Mouse (Mus musculus) forebrain, embryonic 10.5 days (tissue): ENCODE measurements around the gene Msrb3. TPM values are rescaled to one million over a fixed set of nuclear protein-coding genes. Genes with fewer than 3 reads are reported as not detected.

Source experiments
- DNase-seq: peaks from one replicate; pipeline ENCODE4 v3.0.0-alpha.2; 2017; ENCODE audit warnings: low spot score; ENCODE audit errors: extremely low spot score
- H3K27ac ChIP-seq: fragments of 300-500 bp; sonication (generic); 2 replicates; pipeline ENCODE4 v1.5.1; 2016; ENCODE audit warnings: mild to moderate bottlenecking
- H3K27me3 ChIP-seq: fragments of 300-500 bp; sonication (generic); 2 replicates; pipeline ENCODE4 v1.6.1; 2016; ENCODE audit warnings: mild to moderate bottlenecking; ENCODE audit not compliant: poor library complexity, severe bottlenecking
- H3K36me3 ChIP-seq: fragments of 300-500 bp; sonication (generic); replicated peaks from 2 replicates; pipeline ENCODE4 v1.6.1; 2016; ENCODE audit warnings: mild to moderate bottlenecking, moderate library complexity
- H3K4me1 ChIP-seq: fragments of 300-500 bp; sonication (generic); 2 replicates; pipeline ENCODE4 v1.6.1; 2016
- H3K4me3 ChIP-seq: fragments of 300-500 bp; sonication (generic); 2 replicates; pipeline ENCODE4 v1.5.1; 2016; ENCODE audit warnings: mild to moderate bottlenecking, moderate library complexity
- H3K9me3 ChIP-seq: fragments of 300-500 bp; sonication (generic); 2 replicates; pipeline ENCODE4 v1.6.1; 2016; ENCODE audit warnings: mild to moderate bottlenecking, moderate library complexity
- WGBS: fragments of 180-500 bp; shearing (Covaris S2); methylation state at CpG from one replicate; pipeline ENCODE4 v1.1.7; 2016; 5-methylcytosine and 5-hydroxymethylcytosine counted together
- polyA plus RNA-seq: library from polyadenylated mRNA; unstranded; fragments of >200 nt; fragmentation: Nextera tagmentation; extraction: Ambion mirVana; gene quantifications from 2 replicates; pipeline ENCODE4 v1.2.1, GENCODE M21; 2016

Gene Msrb3
- polyA plus RNA-seq, 1 experiment from 2014 or later = 5.7 TPM

- no peak for DNase-seq
- no peak overlapping the region for H3K4me3 ChIP-seq
- no peaks in the 10 kb centered on the region for H3K27me3 ChIP-seq
- H3K27ac ChIP-seq = peak overlapping the region; percentile 83
- no peaks in the 10 kb centered on the region for H3K9me3 ChIP-seq
- 72% methylated on average over 24 of the region's 24 CpGs for whole genome bisulfite sequencing
- peaks cover 4% of the 10 kb centered on the region; the same call in 1 of the 2 replicates for H3K36me3 ChIP-seq
- peaks cover 59% of the 10 kb centered on the region for H3K4me1 ChIP-seq
Measured at GRCm38 (mm10) chr10:120811796-120812443, 87.0 kb downstream of the Msrb3 start.

GRCm38 (mm10) chr10:120810832-120811571, 87.9 kb downstream of the Msrb3 start:
- no peak for DNase-seq
- H3K27me3 ChIP-seq = no peaks in the 10 kb centered on the region
- WGBS = 88% methylated on average over 4 of the region's 4 CpGs
- H3K9me3 ChIP-seq = no peaks in the 10 kb centered on the region
- H3K4me3 ChIP-seq = no peak overlapping the region
- H3K27ac ChIP-seq = peak overlapping the region; percentile 83
- H3K4me1 ChIP-seq = peaks cover 56% of the 10 kb centered on the region
- peaks cover 4% of the 10 kb centered on the region; the same call in 1 of the 2 replicates for H3K36me3 ChIP-seq

GRCm38 (mm10) chr10:120810053-120810696, 88.7 kb downstream of the Msrb3 start:
- Histone ChIP-seq H3K36me3 (peaks cover 4% of the 10 kb centered on the region; the same call in 1 of the 2 replicates), H3K4me3 (no peak overlapping the region), H3K9me3 (no peaks in the 10 kb centered on the region), H3K27ac (peak overlapping the region; percentile 83), H3K27me3 (no peaks in the 10 kb centered on the region), H3K4me1 (peaks cover 56% of the 10 kb centered on the region)
- WGBS = 52% methylated on average over 14 of the region's 14 CpGs
- DNase-seq = no peak

GRCm38 (mm10) chr10:120808167-120808566, 90.7 kb downstream of the Msrb3 start:
- DNase-seq = no peak
- Histone ChIP-seq H3K9me3 (no peaks in the 10 kb centered on the region), H3K4me3 (no peak overlapping the region), H3K27ac (no peak overlapping the region), H3K27me3 (no peaks in the 10 kb centered on the region), H3K4me1 (peaks cover 46% of the 10 kb centered on the region), H3K36me3 (0 out of 2 replicates have a peak, but pooled peaks cover 4% of the 10 kb centered on the region)
- 95% methylated on average over 4 of the region's 4 CpGs for whole genome bisulfite sequencing

- peaks cover 31% of the 10 kb centered on the region for H3K4me1 ChIP-seq
- DNase-seq = no peak
- H3K9me3 ChIP-seq = no peaks in the 10 kb centered on the region
- H3K4me3 ChIP-seq = no peak overlapping the region
- H3K27ac ChIP-seq = peak overlapping the region; percentile 74
- no peaks in the 10 kb centered on the region for H3K36me3 ChIP-seq
- H3K27me3 ChIP-seq = no peaks in the 10 kb centered on the region
- WGBS = 54% methylated on average over 6 of the region's 6 CpGs
Measured at GRCm38 (mm10) chr10:120801127-120801526, 97.8 kb downstream of the Msrb3 start.

- 86% methylated on average over 6 of the region's 6 CpGs for whole genome bisulfite sequencing
- no peak overlapping the region for H3K4me3 ChIP-seq
- H3K4me1 ChIP-seq = peaks cover 40% of the 10 kb centered on the region
- H3K9me3 ChIP-seq = no peaks in the 10 kb centered on the region
- H3K27me3 ChIP-seq = no peaks in the 10 kb centered on the region
- no peak overlapping the region for H3K27ac ChIP-seq
- no peak for DNase-seq
- H3K36me3 ChIP-seq = no peaks in the 10 kb centered on the region
Measured at GRCm38 (mm10) chr10:120799479-120799878, 99.4 kb downstream of the Msrb3 start.

- Histone ChIP-seq H3K4me3 (no peak overlapping the region), H3K36me3 (no peaks in the 10 kb centered on the region), H3K4me1 (peaks cover 45% of the 10 kb centered on the region), H3K27me3 (no peaks in the 10 kb centered on the region), H3K9me3 (no peaks in the 10 kb centered on the region), H3K27ac (no peak overlapping the region)
- WGBS = 90% methylated on average over 4 of the region's 4 CpGs
- no peak for DNase-seq
Measured at GRCm38 (mm10) chr10:120796749-120797148, 102.2 kb downstream of the Msrb3 start.

GRCm38 (mm10) chr10:120794391-120794817, 104.5 kb downstream of the Msrb3 start:
- Histone ChIP-seq H3K27me3 (no peaks in the 10 kb centered on the region), H3K27ac (peak overlapping the region; percentile 70; the same call in 1 of the 2 replicates), H3K4me1 (peaks cover 33% of the 10 kb centered on the region), H3K36me3 (peaks cover 19% of the 10 kb centered on the region), H3K4me3 (no peak overlapping the region), H3K9me3 (no peaks in the 10 kb centered on the region)
- 63% methylated on average over 13 of the region's 13 CpGs for WGBS
- no peak for DNase-seq

GRCm38 (mm10) chr10:120792191-120792765, 106.6 kb downstream of the Msrb3 start:
- Histone ChIP-seq H3K9me3 (no peaks in the 10 kb centered on the region), H3K27ac (no peak overlapping the region), H3K4me3 (no peak overlapping the region), H3K4me1 (peaks cover 33% of the 10 kb centered on the region), H3K36me3 (peaks cover 38% of the 10 kb centered on the region), H3K27me3 (no peaks in the 10 kb centered on the region)
- 78% methylated on average over 11 of the region's 11 CpGs for WGBS
- no peak for DNase-seq

GRCm38 (mm10) chr10:120791438-120791837, 107.5 kb downstream of the Msrb3 start:
- 93% methylated on average over 11 of the region's 11 CpGs for WGBS
- H3K4me3 ChIP-seq = no peak overlapping the region
- no peak overlapping the region for H3K27ac ChIP-seq
- peaks cover 40% of the 10 kb centered on the region for H3K4me1 ChIP-seq
- H3K36me3 ChIP-seq = peaks cover 42% of the 10 kb centered on the region
- H3K9me3 ChIP-seq = no peaks in the 10 kb centered on the region
- no peak for DNase-seq
- no peaks in the 10 kb centered on the region for H3K27me3 ChIP-seq

GRCm38 (mm10) chr10:120787202-120787601, 111.7 kb downstream of the Msrb3 start:
- no peak for DNase-seq
- 58% methylated on average over 10 of the region's 10 CpGs for WGBS
- Histone ChIP-seq H3K27ac (0 out of 2 replicates have a peak overlapping the region, but pooled peaks have one; percentile 22), H3K27me3 (no peaks in the 10 kb centered on the region), H3K4me3 (no peak overlapping the region), H3K4me1 (peaks cover 30% of the 10 kb centered on the region), H3K36me3 (peaks cover 47% of the 10 kb centered on the region), H3K9me3 (no peaks in the 10 kb centered on the region)

GRCm38 (mm10) chr10:120784516-120784915, 114.4 kb downstream of the Msrb3 start:
- H3K36me3 ChIP-seq = peaks cover 27% of the 10 kb centered on the region
- WGBS = 74% methylated on average over 5 of the region's 5 CpGs
- H3K9me3 ChIP-seq = no peaks in the 10 kb centered on the region
- H3K4me1 ChIP-seq = peaks cover 30% of the 10 kb centered on the region
- H3K4me3 ChIP-seq = no peak overlapping the region
- H3K27me3 ChIP-seq = no peaks in the 10 kb centered on the region
- no peak for DNase-seq
- peak overlapping the region; percentile 4; the same call in 1 of the 2 replicates for H3K27ac ChIP-seq
